Mouse (Mus musculus): ENCODE results near the gene Mmp21.

DNA sequence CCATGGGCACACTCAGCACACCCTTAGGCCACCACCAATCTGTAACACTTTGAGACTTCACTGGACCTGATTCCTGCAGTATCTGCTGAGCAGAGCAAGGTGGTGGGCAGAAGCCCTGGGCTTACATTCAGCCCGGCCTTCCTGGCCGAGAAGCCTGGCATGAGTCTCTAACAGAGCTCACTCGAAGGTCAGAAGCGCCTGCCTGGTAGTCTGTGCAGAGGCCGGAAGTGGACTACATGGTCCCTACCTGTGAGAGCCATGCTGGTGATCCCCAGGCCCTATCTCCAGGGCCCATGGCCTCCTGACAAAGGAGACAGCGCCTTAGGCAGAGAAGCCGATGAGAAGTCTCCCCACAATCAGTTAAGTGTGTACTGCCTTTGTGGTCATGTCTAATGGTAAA is 21.5 kb upstream of the Mmp21 start:
- no peak for TF ChIP-seq POLR2A (IDR thresholded peaks at IDR 0.05; ENCODE audit: low read depth, low read length)
- no peak for TF ChIP-seq HCFC1 (IDR thresholded peaks at IDR 0.05; ENCODE audit: low read depth, low read length)
- TF ChIP-seq CTCF (conservative IDR thresholded peaks at IDR 0.05 in 1 of 2, IDR thresholded peaks at IDR 0.05 in 1 of 2; ENCODE audit: low read depth in 2 of 2, low read length in 2 of 2), result no peak
- TF ChIP-seq MEF2A (IDR thresholded peaks at IDR 0.05; ENCODE audit: borderline replicate concordance, low read depth, low read length), result no peak
- TF ChIP-seq ZC3H11A (IDR thresholded peaks at IDR 0.05; ENCODE audit: low read depth, low read length), result no peak
- no peak for TF ChIP-seq UBTF (IDR thresholded peaks at IDR 0.05; ENCODE audit: low read depth, low read length)
- TF ChIP-seq MAZ (IDR thresholded peaks at IDR 0.05; ENCODE audit: low read depth, low read length), result no peak
- TF ChIP-seq MYC (IDR thresholded peaks at IDR 0.05; ENCODE audit: low read depth, low read length), result no peak
- TF ChIP-seq ZMIZ1 (IDR thresholded peaks at IDR 0.05; ENCODE audit: low read depth, low read length), result no peak
- no peak for TF ChIP-seq NELFE (IDR thresholded peaks at IDR 0.05; ENCODE audit: low read depth, low read length)
- no peak for TF ChIP-seq IRF4 (IDR thresholded peaks at IDR 0.05; ENCODE audit: low read depth, low read length)
- TF ChIP-seq USF1 (IDR thresholded peaks at IDR 0.05; ENCODE audit: low read depth, low read length), result no peak
- no peak for TF ChIP-seq RAD21 (IDR thresholded peaks at IDR 0.05; ENCODE audit: low read depth, low read length)

Measured in CH12.LX (cell line).